Mouse (Mus musculus) brown adipose tissue, adult 24 weeks (tissue): ENCODE measurements at regions not wholly inside any gene's neighbourhood (a gene's known extent, or its start where the extent isn't known, plus 50 kb on each side); places are given as distances from the start of the nearest gene placed in this dataset.

Experiments
- H3K27ac ChIP-seq: fragments of 200-500 bp; replicated peaks from 2 replicates; pipeline ENCODE4 v1.5.1; 2012; ENCODE audit warnings: low read depth, mild to moderate bottlenecking, low read length
- H3K4me1 ChIP-seq: fragments of 200-500 bp; 2 replicates; pipeline ENCODE4 v1.6.1; 2012; ENCODE audit warnings: low read length, mixed read lengths; ENCODE audit not compliant: control insufficient read depth, insufficient read depth, insufficient read length
- H3K4me3 ChIP-seq: fragments of 200-500 bp; 2 replicates; pipeline ENCODE4 v1.5.1; 2012; ENCODE audit warnings: low read depth, mild to moderate bottlenecking, low read length, moderate library complexity; ENCODE audit not compliant: insufficient read depth

GRCm38 (mm10) chr15:97465366-97465765, 218.3 kb upstream of the Amigo2 start:
- H3K4me3 ChIP-seq, result no peak overlapping the region
- H3K4me1 ChIP-seq, result peaks cover 19% of the 10 kb centered on the region

GRCm38 (mm10) chr15:97464737-97465136, 217.7 kb upstream of the Amigo2 start:
- Histone ChIP-seq H3K4me1 (peaks cover 15% of the 10 kb centered on the region), H3K27ac (no peak overlapping the region), H3K4me3 (no peak overlapping the region)

More at GRCm38 (mm10) chr15:97465366-97465765, 218.3 kb upstream of the Amigo2 start:
- H3K27ac ChIP-seq, result no peak overlapping the region

- peaks cover 5% of the 10 kb centered on the region; the same call in 1 of the 2 replicates for H3K4me1 ChIP-seq
- no peak overlapping the region for H3K27ac ChIP-seq
- no peak overlapping the region for H3K4me3 ChIP-seq
These were observed 215.5 kb upstream of the Amigo2 start for GRCm38 (mm10) chr15:97462587-97462986.

GRCm38 (mm10) chr15:97462006-97462405, 214.9 kb upstream of the Amigo2 start:
- Histone ChIP-seq H3K4me1 (peaks cover 5% of the 10 kb centered on the region; the same call in 1 of the 2 replicates), H3K4me3 (no peak overlapping the region), H3K27ac (no peak overlapping the region)

GRCm38 (mm10) chr15:97461060-97461459, 214.0 kb upstream of the Amigo2 start:
- Histone ChIP-seq H3K4me1 (peaks cover 5% of the 10 kb centered on the region; the same call in 1 of the 2 replicates), H3K27ac (no peak overlapping the region), H3K4me3 (no peak overlapping the region)

- Histone ChIP-seq H3K27ac (no peak overlapping the region), H3K4me3 (no peak overlapping the region), H3K4me1 (peaks cover 2% of the 10 kb centered on the region; the same call in 1 of the 2 replicates)
These were observed 213.3 kb upstream of the Amigo2 start for GRCm38 (mm10) chr15:97460360-97460719.

GRCm38 (mm10) chr15:97459606-97460359, 212.7 kb upstream of the Amigo2 start:
- Histone ChIP-seq H3K27ac (no peak overlapping the region), H3K4me3 (no peak overlapping the region), H3K4me1 (peaks cover 3% of the 10 kb centered on the region; the same call in 1 of the 2 replicates)

GRCm38 (mm10) chr15:97458748-97459221, 211.7 kb upstream of the Amigo2 start:
- peaks cover 3% of the 10 kb centered on the region; the same call in 1 of the 2 replicates for H3K4me1 ChIP-seq
- no peak overlapping the region for H3K4me3 ChIP-seq
- no peak overlapping the region for H3K27ac ChIP-seq

- no peak overlapping the region for H3K27ac ChIP-seq
These were observed 211.2 kb upstream of the Amigo2 start for GRCm38 (mm10) chr15:97458139-97458747.

GRCm38 (mm10) chr15:97457468-97457867, 210.4 kb upstream of the Amigo2 start:
- no peak overlapping the region for H3K27ac ChIP-seq
- no peak overlapping the region for H3K4me3 ChIP-seq
- peaks cover 3% of the 10 kb centered on the region; the same call in 1 of the 2 replicates for H3K4me1 ChIP-seq

More at GRCm38 (mm10) chr15:97458139-97458747, 211.2 kb upstream of the Amigo2 start:
- Histone ChIP-seq H3K4me1 (peaks cover 3% of the 10 kb centered on the region; the same call in 1 of the 2 replicates), H3K4me3 (no peak overlapping the region)

GRCm38 (mm10) chr15:97456991-97457390, 209.9 kb upstream of the Amigo2 start:
- H3K4me1 ChIP-seq, result peaks cover 3% of the 10 kb centered on the region; the same call in 1 of the 2 replicates
- H3K27ac ChIP-seq, result no peak overlapping the region
- no peak overlapping the region for H3K4me3 ChIP-seq

- Histone ChIP-seq H3K4me3 (no peak overlapping the region), H3K27ac (no peak overlapping the region), H3K4me1 (peaks cover 3% of the 10 kb centered on the region; the same call in 1 of the 2 replicates)
These were observed 208.6 kb upstream of the Amigo2 start for GRCm38 (mm10) chr15:97455672-97456071.

GRCm38 (mm10) chr15:97449724-97450123, 202.6 kb upstream of the Amigo2 start:
- no peaks in the 10 kb centered on the region for H3K4me1 ChIP-seq
- no peak overlapping the region for H3K27ac ChIP-seq
- no peak overlapping the region for H3K4me3 ChIP-seq

GRCm38 (mm10) chr15:97449001-97449400, 201.9 kb upstream of the Amigo2 start:
- H3K27ac ChIP-seq, result no peak overlapping the region
- H3K4me3 ChIP-seq, result no peak overlapping the region
- H3K4me1 ChIP-seq, result no peaks in the 10 kb centered on the region

- Histone ChIP-seq H3K27ac (no peak overlapping the region), H3K4me3 (no peak overlapping the region), H3K4me1 (no peaks in the 10 kb centered on the region)
These were observed 201.3 kb upstream of the Amigo2 start for GRCm38 (mm10) chr15:97448243-97448880.
